Mouse (Mus musculus): Measurements from ENCODE around the gene Dgcr6. TPM values are rescaled to one million over a fixed set of nuclear protein-coding genes. Genes with fewer than 3 reads are reported as not detected.

The Dgcr6 gene
- polyA plus RNA-seq (2017; shearing (Covaris generic)): 5.4 TPM

GRCm38 (mm10) chr16:18052731-18053202, at the start of gene Dgcr6:
TSS of gene Dgcr6 (plus strand) at chr16:18052860.

Other genes with a start within 250 kb of the Dgcr6 start
- gene B830017H08Rik, start 219.7 kb upstream of the Dgcr6 start, polyA plus RNA-seq (2017; shearing (Covaris generic)): not detected
- 1.9 TPM for gene Car15, start 214.5 kb upstream of the Dgcr6 start, polyA plus RNA-seq (2017; shearing (Covaris generic))
- 0.60 TPM for gene Gm20518, start 161.2 kb upstream of the Dgcr6 start, polyA plus RNA-seq (2017; shearing (Covaris generic))
- not detected for gene Tssk1, start 158.6 kb upstream of the Dgcr6 start, polyA plus RNA-seq (2017; shearing (Covaris generic))
- gene Dgcr2, start 154.3 kb upstream of the Dgcr6 start, polyA plus RNA-seq (2017; shearing (Covaris generic)): 56.2 TPM
- not detected for gene Tssk2, start 154.2 kb upstream of the Dgcr6 start, polyA plus RNA-seq (2017; shearing (Covaris generic))
- gene Ess2, start 141.5 kb upstream of the Dgcr6 start, polyA plus RNA-seq (2017; shearing (Covaris generic)): 61.9 TPM
- not detected for gene Gsc2, start 137.8 kb upstream of the Dgcr6 start, polyA plus RNA-seq (2017; shearing (Covaris generic))
- gene Slc25a1, start 124.6 kb upstream of the Dgcr6 start, polyA plus RNA-seq (2017; shearing (Covaris generic)): 39.5 TPM
- gene Vpreb2, start 72.4 kb upstream of the Dgcr6 start, polyA plus RNA-seq (2017; shearing (Covaris generic)): not detected
- gene Prodh, start 37.3 kb downstream of the Dgcr6 start, polyA plus RNA-seq (2017; shearing (Covaris generic)): 0.38 TPM
- gene Rtn4r, start 74.8 kb downstream of the Dgcr6 start, polyA plus RNA-seq (2017; shearing (Covaris generic)): not detected
- not detected for gene Ccdc188, start 165.0 kb downstream of the Dgcr6 start, polyA plus RNA-seq (2017; shearing (Covaris generic))
- 9.2 TPM for gene Zdhhc8, start 182.3 kb downstream of the Dgcr6 start, polyA plus RNA-seq (2017; shearing (Covaris generic))
- 88.0 TPM for gene Trmt2a, start 195.8 kb downstream of the Dgcr6 start, polyA plus RNA-seq (2017; shearing (Covaris generic))
- 155 TPM for gene Ranbp1, start 195.9 kb downstream of the Dgcr6 start, polyA plus RNA-seq (2017; shearing (Covaris generic))
- not detected for gene Gm49776, start 205.5 kb downstream of the Dgcr6 start, polyA plus RNA-seq (2017; shearing (Covaris generic))
- gene Dgcr8, start 236.4 kb downstream of the Dgcr6 start, polyA plus RNA-seq (2017; shearing (Covaris generic)): 8.3 TPM